Mouse (Mus musculus): ENCODE measurements around the gene Syt16. TPM values are rescaled to one million over a fixed set of nuclear protein-coding genes. Genes with fewer than 3 reads are reported as not detected.

Syt16 gene
- polyA plus RNA-seq, 1 experiment from 2014 or later, result 1.6 TPM

DNA sequence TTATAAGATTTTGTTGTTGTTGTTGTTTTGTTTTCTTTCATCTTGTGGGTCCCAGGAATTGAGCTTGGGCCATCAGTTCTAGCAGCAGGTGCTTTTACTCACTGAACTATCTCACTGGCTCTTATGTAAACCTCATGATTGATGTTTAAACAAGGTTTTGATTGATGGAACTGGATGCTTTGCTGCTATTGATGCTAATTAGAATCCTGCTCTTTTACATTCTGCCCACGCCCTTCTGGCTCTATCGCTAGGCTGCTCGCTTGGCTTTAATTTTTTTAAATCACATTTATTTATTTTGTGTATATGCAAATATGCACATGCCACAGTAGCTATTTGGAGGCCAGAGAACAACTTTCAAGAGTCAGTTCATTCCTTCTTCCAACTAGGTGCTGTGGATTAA lies 39.8 kb upstream of the Syt16 start:
- Histone ChIP-seq H3K36me3 (ENCODE audit: insufficient read depth) (no peaks in the 10 kb centered on the region), H3K27me3 (ENCODE audit: insufficient read depth, low read length) (no peaks in the 10 kb centered on the region), H3K27ac (ENCODE audit: low read depth) (no peak overlapping the region), H3K4me2 (no peak overlapping the region), H3K4me3 (ENCODE audit: low read depth, low read length) (no peak overlapping the region), H3K9ac (no peak overlapping the region), H3K9me3 (ENCODE audit: low read depth, low read length) (no peaks in the 10 kb centered on the region), H3K4me1 (ENCODE audit: insufficient read depth) (no peaks in the 10 kb centered on the region)
- ATAC-seq (ENCODE audit: insufficient read depth), result no peak
- DNase-seq, result no peak
- TF ChIP-seq CTCF (IDR thresholded peaks at IDR 0.05; ENCODE audit: low read depth), result no peak
- WGBS, result 52% methylated on average over 3 of the region's 3 CpGs

DNA sequence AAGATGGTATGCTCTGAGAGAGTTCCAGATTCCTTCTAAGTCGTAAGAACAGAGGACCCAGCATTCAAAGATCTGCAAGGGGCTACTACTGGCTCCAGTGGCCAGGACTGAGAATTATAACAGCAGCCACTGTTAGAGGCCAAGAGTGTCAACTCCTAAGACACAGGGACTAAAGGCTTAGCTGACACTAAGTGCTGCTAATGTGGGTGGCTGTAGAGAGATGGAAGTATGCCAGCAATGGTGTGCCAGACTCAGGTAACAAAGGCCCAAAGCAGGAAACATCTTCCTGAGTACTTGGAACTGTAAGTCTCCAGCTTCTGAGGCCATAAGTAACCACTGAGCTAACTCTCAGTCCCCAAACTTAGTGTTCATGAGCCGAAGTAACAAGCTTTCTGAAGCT lies 38.6 kb upstream of the Syt16 start:
- WGBS, result 83% methylated on average over 2 of the region's 2 CpGs
- no peak for DNase-seq

DNA sequence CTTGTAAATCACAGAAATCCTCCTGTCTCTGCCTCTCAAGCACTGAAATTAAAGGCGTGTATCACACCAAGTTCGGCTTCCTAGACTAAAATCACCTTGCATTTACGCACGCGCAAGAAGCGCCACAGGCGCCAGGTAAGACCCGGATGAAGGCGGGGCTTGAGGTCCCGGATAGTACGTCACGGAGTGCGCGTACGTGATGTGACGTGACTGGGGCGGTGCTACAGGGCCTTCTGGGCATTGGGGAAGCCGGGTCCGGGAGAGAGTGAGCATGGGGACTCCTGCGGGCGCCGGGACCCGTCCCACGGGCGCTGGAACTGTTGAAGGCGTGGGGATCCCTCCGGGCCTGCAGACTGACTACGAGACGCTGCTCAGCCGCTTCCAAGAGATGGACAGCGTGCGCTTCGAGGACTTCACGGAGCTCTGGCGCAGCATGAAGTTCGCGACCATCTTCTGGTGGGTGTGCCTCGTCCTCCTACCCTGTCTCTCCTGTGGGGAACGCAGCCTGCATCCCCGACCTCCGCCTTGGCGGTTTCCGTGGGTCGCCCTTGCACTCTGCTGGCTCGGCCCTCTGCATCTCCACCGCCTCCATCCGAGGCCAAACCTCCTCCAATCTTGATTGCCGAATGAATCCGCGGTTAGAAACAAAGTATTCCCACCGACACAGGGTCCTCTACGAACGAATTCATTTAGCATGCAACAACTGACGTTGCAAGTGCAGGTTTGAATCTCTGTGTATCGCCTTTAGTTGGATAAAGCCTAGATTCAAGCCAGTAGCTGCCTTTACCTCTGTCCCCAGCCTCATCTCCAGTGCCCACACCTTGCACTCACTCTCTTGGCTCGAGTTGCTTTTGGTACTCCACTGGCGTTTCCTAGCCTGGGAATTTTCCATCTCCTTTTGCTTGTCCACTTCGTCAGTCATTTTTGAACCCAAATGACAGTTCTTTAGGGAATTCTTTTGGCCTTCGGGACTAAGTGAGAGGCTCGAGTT lies 32.9 kb upstream of the Syt16 start, which contains the start of gene Snapc1:
Snapc1 (plus strand) TSS at position 191 of the 991 bp plus-strand sequence.
- under 1% methylated on average over 60 of the region's 60 CpGs for WGBS

More for the DNA sequence above, 38.6 kb upstream of the Syt16 start:
- Histone ChIP-seq H3K27ac (ENCODE audit: low read depth) (no peak overlapping the region), H3K9ac (no peak overlapping the region), H3K27me3 (ENCODE audit: insufficient read depth, low read length) (no peaks in the 10 kb centered on the region), H3K4me3 (ENCODE audit: low read depth, low read length) (no peak overlapping the region), H3K4me2 (no peak overlapping the region), H3K9me3 (ENCODE audit: low read depth, low read length) (no peaks in the 10 kb centered on the region), H3K4me1 (ENCODE audit: insufficient read depth) (no peaks in the 10 kb centered on the region), H3K36me3 (ENCODE audit: insufficient read depth) (no peaks in the 10 kb centered on the region)
- ATAC-seq (ENCODE audit: insufficient read depth), result no peak
- no peak for TF ChIP-seq CTCF (IDR thresholded peaks at IDR 0.05; ENCODE audit: low read depth)

DNA sequence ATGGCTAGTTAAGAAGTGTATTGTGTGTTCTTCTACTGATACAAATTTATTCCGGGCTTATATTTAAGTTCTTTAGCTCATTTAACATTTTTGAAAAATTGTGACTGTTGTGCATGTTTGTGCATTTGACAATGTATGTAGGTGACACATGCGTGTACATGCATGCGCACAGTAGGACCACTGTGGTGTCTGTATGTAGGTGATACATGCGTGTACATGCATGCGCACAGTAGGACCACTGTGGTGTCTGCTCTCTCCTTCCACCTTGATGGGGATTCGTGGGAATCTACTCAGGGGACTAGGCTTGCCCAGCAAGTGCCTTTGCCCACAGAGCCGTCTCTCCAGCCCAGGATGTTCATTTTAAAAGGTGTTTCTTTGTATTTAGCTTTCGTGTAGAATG lies 28.3 kb upstream of the Syt16 start:
- WGBS, result 95% methylated on average over 8 of the region's 8 CpGs

More for the DNA sequence above, 32.9 kb upstream of the Syt16 start, which contains the start of gene Snapc1:
- Histone ChIP-seq H3K4me1 (ENCODE audit: insufficient read depth) (no peaks in the 10 kb centered on the region), H3K4me3 (ENCODE audit: low read depth, low read length) (peak within 1 kb of the TSS; percentile 79), H3K4me2 (peak within 1 kb of the TSS; percentile 84), H3K9ac (peak within 1 kb of the TSS; percentile 83), H3K9me3 (ENCODE audit: low read depth, low read length) (no peaks in the 10 kb centered on the region), H3K36me3 (ENCODE audit: insufficient read depth) (peaks cover 19% of the 10 kb centered on the region), H3K27ac (ENCODE audit: low read depth) (peak within 1 kb of the TSS; percentile 67), H3K27me3 (ENCODE audit: insufficient read depth, low read length) (no peaks in the 10 kb centered on the region)
- TF ChIP-seq CTCF (IDR thresholded peaks at IDR 0.05; ENCODE audit: low read depth), result no peak
- DNase-seq (peak; percentile 100), ATAC-seq (ENCODE audit: insufficient read depth) (peak; percentile 100)

DNA sequence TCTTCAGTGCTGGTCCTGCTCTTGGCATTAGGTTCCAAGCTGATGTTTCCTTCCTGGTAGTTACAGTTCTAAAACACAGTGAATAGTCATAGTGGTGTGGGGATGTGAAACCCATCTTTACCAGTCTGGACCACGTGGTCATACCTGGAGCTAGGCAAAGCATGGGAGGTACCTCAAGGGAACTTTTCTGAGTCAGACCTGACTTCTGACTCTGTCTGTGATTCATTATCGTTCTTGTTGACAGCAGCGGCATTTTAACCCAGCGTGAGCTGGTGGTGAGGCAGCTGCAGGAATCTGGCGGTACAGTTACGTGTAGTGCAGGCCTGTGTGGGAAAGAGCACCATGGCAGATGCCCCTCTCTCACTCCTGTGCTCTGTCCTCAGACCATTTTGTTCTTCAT lies 22.9 kb upstream of the Syt16 start:
- no peak for TF ChIP-seq CTCF (IDR thresholded peaks at IDR 0.05; ENCODE audit: low read depth)
- no peak overlapping the region for H3K4me3 ChIP-seq (ENCODE audit: low read depth, low read length)
- H3K36me3 ChIP-seq (ENCODE audit: insufficient read depth), result peaks cover 80% of the 10 kb centered on the region
- H3K27ac ChIP-seq (ENCODE audit: low read depth), result no peak overlapping the region
- no peaks in the 10 kb centered on the region for H3K27me3 ChIP-seq (ENCODE audit: insufficient read depth, low read length)
- H3K9ac ChIP-seq, result no peak overlapping the region
- WGBS, result 86% methylated on average over 6 of the region's 6 CpGs
- peaks cover 8% of the 10 kb centered on the region; the same call in 1 of the 2 replicates for H3K9me3 ChIP-seq (ENCODE audit: low read depth, low read length)
- DNase-seq (no peak), ATAC-seq (ENCODE audit: insufficient read depth) (no peak)
- H3K4me2 ChIP-seq, result no peak overlapping the region
- H3K4me1 ChIP-seq (ENCODE audit: insufficient read depth), result no peaks in the 10 kb centered on the region

More for the DNA sequence above, 28.3 kb upstream of the Syt16 start:
- Histone ChIP-seq H3K4me2 (no peak overlapping the region), H3K27me3 (ENCODE audit: insufficient read depth, low read length) (no peaks in the 10 kb centered on the region), H3K36me3 (ENCODE audit: insufficient read depth) (peaks cover 53% of the 10 kb centered on the region), H3K27ac (ENCODE audit: low read depth) (no peak overlapping the region), H3K4me3 (ENCODE audit: low read depth, low read length) (no peak overlapping the region), H3K9me3 (ENCODE audit: low read depth, low read length) (peaks cover 8% of the 10 kb centered on the region; the same call in 1 of the 2 replicates), H3K4me1 (ENCODE audit: insufficient read depth) (no peaks in the 10 kb centered on the region), H3K9ac (no peak overlapping the region)
- no peak for TF ChIP-seq CTCF (IDR thresholded peaks at IDR 0.05; ENCODE audit: low read depth)
- ATAC-seq (ENCODE audit: insufficient read depth) (no peak), DNase-seq (no peak)

DNA sequence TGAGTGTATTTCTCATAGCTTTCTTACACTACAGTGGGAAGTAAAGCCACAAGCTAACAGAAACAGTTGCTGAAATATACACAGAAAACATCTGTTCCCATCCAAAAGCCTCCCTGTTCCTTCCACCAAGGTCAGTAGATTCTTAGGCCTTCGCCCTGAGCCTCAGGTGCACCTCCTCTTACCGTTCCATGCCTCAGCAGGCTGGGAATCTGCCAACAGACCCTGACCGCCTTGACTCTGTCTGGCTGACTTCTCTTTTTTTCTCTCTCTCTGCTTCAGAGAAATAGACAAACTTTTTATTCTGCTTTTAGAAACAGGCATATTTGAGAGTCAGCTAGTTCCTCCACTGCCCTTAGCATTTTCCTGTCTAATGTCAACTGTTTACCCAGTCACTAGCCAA lies 19.3 kb upstream of the Syt16 start:
- H3K4me2 ChIP-seq, result no peak overlapping the region
- ATAC-seq (ENCODE audit: insufficient read depth) (no peak), DNase-seq (no peak)
- no peak overlapping the region for H3K27ac ChIP-seq (ENCODE audit: low read depth)
- no peaks in the 10 kb centered on the region for H3K27me3 ChIP-seq (ENCODE audit: insufficient read depth, low read length)
- H3K9ac ChIP-seq, result no peak overlapping the region
- H3K4me3 ChIP-seq (ENCODE audit: low read depth, low read length), result no peak overlapping the region
- 79% methylated on average over 3 of the region's 3 CpGs for WGBS
- H3K9me3 ChIP-seq (ENCODE audit: low read depth, low read length), result no peaks in the 10 kb centered on the region
- TF ChIP-seq CTCF (IDR thresholded peaks at IDR 0.05; ENCODE audit: low read depth), result no peak
- peaks cover 75% of the 10 kb centered on the region for H3K36me3 ChIP-seq (ENCODE audit: insufficient read depth)
- H3K4me1 ChIP-seq (ENCODE audit: insufficient read depth), result no peaks in the 10 kb centered on the region

DNA sequence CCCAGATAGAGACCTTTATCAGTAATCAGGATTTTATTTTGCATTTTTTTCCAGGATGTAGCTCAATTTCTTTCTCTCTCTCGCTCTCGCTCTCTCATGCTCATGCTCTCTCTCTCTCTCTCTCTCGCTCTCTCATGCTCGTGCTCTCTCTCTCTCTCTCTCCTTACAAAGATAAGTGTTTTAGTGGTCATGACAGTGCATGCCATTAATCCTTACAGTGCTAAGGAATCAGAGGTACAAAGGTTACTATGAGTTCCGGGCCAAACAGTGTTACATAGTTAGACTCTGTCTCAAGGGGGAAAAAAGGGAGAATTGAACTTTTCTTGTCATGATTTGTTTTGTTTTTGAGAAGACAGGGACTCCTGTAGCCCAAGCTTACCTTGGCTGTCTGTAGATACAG lies 17.8 kb upstream of the Syt16 start:
- Histone ChIP-seq H3K27ac (ENCODE audit: low read depth) (no peak overlapping the region), H3K9me3 (ENCODE audit: low read depth, low read length) (no peaks in the 10 kb centered on the region), H3K36me3 (ENCODE audit: insufficient read depth) (peaks cover 80% of the 10 kb centered on the region), H3K4me1 (ENCODE audit: insufficient read depth) (no peaks in the 10 kb centered on the region), H3K27me3 (ENCODE audit: insufficient read depth, low read length) (no peaks in the 10 kb centered on the region), H3K4me3 (ENCODE audit: low read depth, low read length) (no peak overlapping the region), H3K9ac (no peak overlapping the region), H3K4me2 (no peak overlapping the region)
- no peak for DNase-seq
- ATAC-seq (ENCODE audit: insufficient read depth), result no peak
- 83% methylated on average over 5 of the region's 5 CpGs for WGBS
- no peak for TF ChIP-seq CTCF (IDR thresholded peaks at IDR 0.05; ENCODE audit: low read depth)

All from lung, embryonic 14.5 days (tissue).